Mouse (Mus musculus): Measurements from ENCODE around the gene P4ha3.

DNA sequence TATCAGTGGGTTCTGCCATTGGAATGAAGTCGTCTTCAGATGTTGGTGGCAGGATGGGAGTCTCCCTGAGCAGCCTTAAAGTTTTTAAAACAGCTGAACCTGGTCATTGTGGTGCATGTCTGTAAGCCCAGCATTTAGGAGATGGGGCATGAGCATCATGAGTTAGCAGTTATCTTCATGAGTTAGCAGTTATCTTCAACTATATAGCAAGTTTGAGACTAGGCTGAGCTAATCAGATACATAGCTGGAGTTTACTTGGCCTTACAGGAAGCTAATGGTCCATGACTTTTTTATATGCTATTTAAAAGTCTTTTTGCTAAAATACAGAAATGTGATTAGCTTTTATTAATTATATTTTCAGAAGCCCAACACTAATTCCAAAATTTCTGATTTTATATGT is 47.0 kb upstream of the P4ha3 start:
- TF ChIP-seq POLR2A (IDR thresholded peaks at IDR 0.05; ENCODE audit: borderline replicate concordance, insufficient read depth, low read length) (no peak), CTCF (IDR thresholded peaks at IDR 0.05; ENCODE audit: borderline replicate concordance, insufficient read depth, low read depth, low read length) (no peak)

All from cerebellum, adult 2 months (tissue).